Mouse (Mus musculus): Measurements from ENCODE around the gene Eif3c. TPM values are rescaled to one million over a fixed set of nuclear protein-coding genes. Genes with fewer than 3 reads are reported as not detected.

Eif3c gene
- polyA plus RNA-seq, 1 experiment from 2014 or later = 177 TPM

- H3K36me3 ChIP-seq (ENCODE audit: control insufficient read depth, insufficient read depth, low read length) = peaks cover 8% of the 10 kb centered on the region
- no peak overlapping the region for H3K9ac ChIP-seq (ENCODE audit: low read depth, low read length)
- H3K27ac ChIP-seq (ENCODE audit: low read length) = no peak overlapping the region
- no peaks in the 10 kb centered on the region for H3K27me3 ChIP-seq (ENCODE audit: control insufficient read depth, insufficient read depth, low read depth, low read length)
- peaks cover 16% of the 10 kb centered on the region for H3K4me1 ChIP-seq (ENCODE audit: control insufficient read depth, insufficient read depth, low read length)
- 88% methylated on average over 2 of the region's 2 CpGs for WGBS
- no peak overlapping the region for H3K4me2 ChIP-seq (ENCODE audit: low read length)
- no peak for ATAC-seq
- no peak overlapping the region for H3K4me3 ChIP-seq (ENCODE audit: low read depth, low read length)
- H3K9me3 ChIP-seq (replicated peaks; ENCODE audit: control insufficient read depth, low read length, poor library complexity, severe bottlenecking) = no peaks in the 10 kb centered on the region
These were observed 61.3 kb downstream of the Eif3c start for GRCm38 (mm10) chr7:126504913-126505312.

GRCm38 (mm10) chr7:126503273-126503878 is 62.8 kb downstream of the Eif3c start, which contains the start of gene Atxn2l:
Gene Atxn2l, minus strand, starts transcription at chr7:126503437.
- Histone ChIP-seq H3K9me3 (replicated peaks; ENCODE audit: control insufficient read depth, low read length, poor library complexity, severe bottlenecking) (no peaks in the 10 kb centered on the region), H3K9ac (ENCODE audit: low read depth, low read length) (peak within 1 kb of the TSS; percentile 100), H3K27me3 (ENCODE audit: control insufficient read depth, insufficient read depth, low read depth, low read length) (no peaks in the 10 kb centered on the region), H3K4me1 (ENCODE audit: control insufficient read depth, insufficient read depth, low read length) (peaks cover 16% of the 10 kb centered on the region), H3K27ac (ENCODE audit: low read length) (peak within 1 kb of the TSS; percentile 100), H3K36me3 (ENCODE audit: control insufficient read depth, insufficient read depth, low read length) (peaks cover 20% of the 10 kb centered on the region), H3K4me2 (ENCODE audit: low read length) (peak within 1 kb of the TSS; percentile 66), H3K4me3 (ENCODE audit: low read depth, low read length) (peak within 1 kb of the TSS; percentile 100)
- 1% methylated on average over 62 of the region's 72 CpGs for WGBS
- ATAC-seq = peak; percentile 84

DNA sequence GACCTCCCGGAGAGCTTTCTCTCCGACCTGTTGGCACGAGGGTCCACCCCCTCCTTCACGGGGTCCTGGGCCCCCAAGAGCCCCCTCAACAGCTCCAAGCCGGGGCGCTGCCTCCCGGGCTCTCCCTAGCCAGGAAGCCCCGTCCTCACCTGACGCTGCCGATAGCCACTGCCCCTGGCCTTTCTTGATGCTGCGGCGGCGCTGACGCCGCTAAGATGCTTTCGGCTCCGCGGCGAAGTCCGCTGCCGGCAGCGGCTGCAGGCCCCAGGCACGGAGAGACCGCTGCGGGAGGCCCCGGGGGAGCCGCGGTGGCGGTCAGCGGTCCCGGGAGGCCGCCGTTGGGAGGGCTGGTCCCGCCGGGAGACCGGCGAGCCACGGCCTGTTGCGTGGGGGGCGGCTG is 63.5 kb downstream of the Eif3c start:
- H3K27ac ChIP-seq (ENCODE audit: low read length) = peak overlapping the region; percentile 100

GRCm38 (mm10) chr7:126502023-126502741 is 64.0 kb downstream of the Eif3c start:
- Histone ChIP-seq H3K4me3 (ENCODE audit: low read depth, low read length) (peak overlapping the region; percentile 100), H3K27me3 (ENCODE audit: control insufficient read depth, insufficient read depth, low read depth, low read length) (no peaks in the 10 kb centered on the region), H3K27ac (ENCODE audit: low read length) (peak overlapping the region; percentile 100), H3K4me2 (ENCODE audit: low read length) (peak overlapping the region; percentile 67), H3K36me3 (ENCODE audit: control insufficient read depth, insufficient read depth, low read length) (peaks cover 29% of the 10 kb centered on the region), H3K9ac (ENCODE audit: low read depth, low read length) (peak overlapping the region; percentile 100), H3K9me3 (replicated peaks; ENCODE audit: control insufficient read depth, low read length, poor library complexity, severe bottlenecking) (no peaks in the 10 kb centered on the region), H3K4me1 (ENCODE audit: control insufficient read depth, insufficient read depth, low read length) (peaks cover 16% of the 10 kb centered on the region)
- ATAC-seq = peak; percentile 92
- under 1% methylated on average over 48 of the region's 57 CpGs for WGBS

More for the DNA sequence above, 63.5 kb downstream of the Eif3c start:
- under 1% methylated on average over 40 of the region's 40 CpGs for WGBS
- Histone ChIP-seq H3K4me1 (ENCODE audit: control insufficient read depth, insufficient read depth, low read length) (peaks cover 16% of the 10 kb centered on the region), H3K4me2 (ENCODE audit: low read length) (peak overlapping the region; percentile 66), H3K9ac (ENCODE audit: low read depth, low read length) (peak overlapping the region; percentile 100), H3K4me3 (ENCODE audit: low read depth, low read length) (peak overlapping the region; percentile 100), H3K36me3 (ENCODE audit: control insufficient read depth, insufficient read depth, low read length) (peaks cover 23% of the 10 kb centered on the region), H3K9me3 (replicated peaks; ENCODE audit: control insufficient read depth, low read length, poor library complexity, severe bottlenecking) (no peaks in the 10 kb centered on the region), H3K27me3 (ENCODE audit: control insufficient read depth, insufficient read depth, low read depth, low read length) (no peaks in the 10 kb centered on the region)
- ATAC-seq = peak; percentile 23; the same call in 1 of the 2 replicates

DNA sequence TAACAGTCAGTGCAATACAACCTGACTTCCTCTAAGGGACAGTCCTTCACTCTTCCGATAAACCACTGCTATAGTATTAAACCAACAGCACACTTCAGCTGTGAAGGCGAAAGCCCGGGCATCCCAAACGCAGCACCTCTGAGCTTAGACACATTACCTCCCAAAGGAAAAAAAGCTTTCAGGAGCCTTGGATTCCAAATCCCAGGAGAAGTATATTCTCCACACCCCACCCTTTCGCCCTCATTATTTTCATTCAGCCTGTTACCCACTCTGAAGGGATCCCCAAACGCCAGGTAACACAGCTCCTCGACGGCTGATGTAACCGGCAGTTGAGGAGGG is 64.6 kb downstream of the Eif3c start:
- 3% methylated on average over 9 of the region's 9 CpGs for WGBS

GRCm38 (mm10) chr7:126499416-126499815 is 66.8 kb downstream of the Eif3c start:
- Histone ChIP-seq H3K4me1 (ENCODE audit: control insufficient read depth, insufficient read depth, low read length) (peaks cover 16% of the 10 kb centered on the region), H3K36me3 (ENCODE audit: control insufficient read depth, insufficient read depth, low read length) (peaks cover 52% of the 10 kb centered on the region), H3K9ac (ENCODE audit: low read depth, low read length) (no peak overlapping the region), H3K9me3 (replicated peaks; ENCODE audit: control insufficient read depth, low read length, poor library complexity, severe bottlenecking) (no peaks in the 10 kb centered on the region), H3K27ac (ENCODE audit: low read length) (no peak overlapping the region), H3K4me3 (ENCODE audit: low read depth, low read length) (no peak overlapping the region), H3K27me3 (ENCODE audit: control insufficient read depth, insufficient read depth, low read depth, low read length) (no peaks in the 10 kb centered on the region), H3K4me2 (ENCODE audit: low read length) (no peak overlapping the region)
- no peak for ATAC-seq
- WGBS = 94% methylated on average over 7 of the region's 7 CpGs

More for the DNA sequence above, 64.6 kb downstream of the Eif3c start:
- H3K4me3 ChIP-seq (ENCODE audit: low read depth, low read length) = peak overlapping the region; percentile 100
- peak overlapping the region; percentile 67 for H3K4me2 ChIP-seq (ENCODE audit: low read length)
- H3K9me3 ChIP-seq (replicated peaks; ENCODE audit: control insufficient read depth, low read length, poor library complexity, severe bottlenecking) = no peaks in the 10 kb centered on the region
- peak overlapping the region; percentile 100 for H3K9ac ChIP-seq (ENCODE audit: low read depth, low read length)
- peaks cover 16% of the 10 kb centered on the region for H3K4me1 ChIP-seq (ENCODE audit: control insufficient read depth, insufficient read depth, low read length)
- no peak for ATAC-seq
- peak overlapping the region; percentile 100 for H3K27ac ChIP-seq (ENCODE audit: low read length)
- no peaks in the 10 kb centered on the region for H3K27me3 ChIP-seq (ENCODE audit: control insufficient read depth, insufficient read depth, low read depth, low read length)
- H3K36me3 ChIP-seq (ENCODE audit: control insufficient read depth, insufficient read depth, low read length) = peaks cover 33% of the 10 kb centered on the region

- Histone ChIP-seq H3K36me3 (ENCODE audit: control insufficient read depth, insufficient read depth, low read length) (peaks cover 66% of the 10 kb centered on the region), H3K27ac (ENCODE audit: low read length) (no peak overlapping the region)
- no peak for ATAC-seq
These were observed 68.2 kb downstream of the Eif3c start for GRCm38 (mm10) chr7:126497966-126498365.

DNA sequence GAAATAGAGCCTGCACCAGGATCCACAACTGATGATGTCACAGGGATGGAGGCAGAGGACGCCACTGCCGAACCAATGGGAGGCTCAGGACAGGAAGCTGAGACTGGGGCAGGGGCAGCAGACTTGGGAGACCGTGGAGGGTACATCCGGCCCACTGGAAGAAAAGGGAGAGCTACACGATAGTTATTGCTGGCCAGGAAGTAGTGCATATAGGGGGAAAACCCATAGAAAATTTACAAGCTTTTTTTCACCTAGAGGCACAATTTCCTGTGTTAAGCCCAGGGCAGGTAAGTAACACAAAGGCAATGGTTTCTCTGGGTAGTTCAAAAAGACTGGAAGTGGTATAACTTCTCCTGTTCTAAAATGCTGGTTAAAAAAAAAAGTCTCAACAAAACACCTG is 69.7 kb downstream of the Eif3c start:
- H3K36me3 ChIP-seq (ENCODE audit: control insufficient read depth, insufficient read depth, low read length) = peaks cover 78% of the 10 kb centered on the region
- H3K27ac ChIP-seq (ENCODE audit: low read length) = no peak overlapping the region
- WGBS = 93% methylated on average over 5 of the region's 5 CpGs
- H3K4me3 ChIP-seq (ENCODE audit: low read depth, low read length) = no peak overlapping the region
- no peak overlapping the region for H3K9ac ChIP-seq (ENCODE audit: low read depth, low read length)
- no peak for ATAC-seq
- peaks cover 10% of the 10 kb centered on the region for H3K4me1 ChIP-seq (ENCODE audit: control insufficient read depth, insufficient read depth, low read length)
- no peak overlapping the region for H3K4me2 ChIP-seq (ENCODE audit: low read length)
- no peaks in the 10 kb centered on the region for H3K27me3 ChIP-seq (ENCODE audit: control insufficient read depth, insufficient read depth, low read depth, low read length)
- H3K9me3 ChIP-seq (replicated peaks; ENCODE audit: control insufficient read depth, low read length, poor library complexity, severe bottlenecking) = no peaks in the 10 kb centered on the region

More at GRCm38 (mm10) chr7:126497966-126498365, 68.2 kb downstream of the Eif3c start:
- Histone ChIP-seq H3K27me3 (ENCODE audit: control insufficient read depth, insufficient read depth, low read depth, low read length) (no peaks in the 10 kb centered on the region), H3K9me3 (replicated peaks; ENCODE audit: control insufficient read depth, low read length, poor library complexity, severe bottlenecking) (no peaks in the 10 kb centered on the region), H3K4me3 (ENCODE audit: low read depth, low read length) (no peak overlapping the region), H3K4me1 (ENCODE audit: control insufficient read depth, insufficient read depth, low read length) (peaks cover 10% of the 10 kb centered on the region), H3K9ac (ENCODE audit: low read depth, low read length) (no peak overlapping the region), H3K4me2 (ENCODE audit: low read length) (no peak overlapping the region)
- WGBS = 93% methylated on average over 12 of the region's 12 CpGs
